Mouse (Mus musculus) frontal cortex, postnatal 10 days (tissue): ENCODE data around the gene Eml3.

Experiments used
- DNase-seq, 2 experiments: peaks; one replicate each; pipeline ENCODE4 v3.0.0; 2022; ENCODE audit warnings: low spot score in 2 of 2, mixed read lengths in 1 of 2

Eml3 gene

GRCm38 (mm10) chr19:8914212-8914611 is 15.1 kb upstream of the Eml3 start:
- no peak for DNase-seq

- no peak for DNase-seq
These were observed 10.4 kb upstream of the Eml3 start for GRCm38 (mm10) chr19:8919000-8919399.

- DNase-seq: no peak
These were observed 9.7 kb upstream of the Eml3 start for GRCm38 (mm10) chr19:8919684-8920072.

- peak; percentile 88 to 91 for DNase-seq
These were observed 9.1 kb upstream of the Eml3 start, which contains the start of gene B3gat3 for GRCm38 (mm10) chr19:8920073-8920736. TSS of gene B3gat3 (plus strand) at chr19:8920374.

DNA sequence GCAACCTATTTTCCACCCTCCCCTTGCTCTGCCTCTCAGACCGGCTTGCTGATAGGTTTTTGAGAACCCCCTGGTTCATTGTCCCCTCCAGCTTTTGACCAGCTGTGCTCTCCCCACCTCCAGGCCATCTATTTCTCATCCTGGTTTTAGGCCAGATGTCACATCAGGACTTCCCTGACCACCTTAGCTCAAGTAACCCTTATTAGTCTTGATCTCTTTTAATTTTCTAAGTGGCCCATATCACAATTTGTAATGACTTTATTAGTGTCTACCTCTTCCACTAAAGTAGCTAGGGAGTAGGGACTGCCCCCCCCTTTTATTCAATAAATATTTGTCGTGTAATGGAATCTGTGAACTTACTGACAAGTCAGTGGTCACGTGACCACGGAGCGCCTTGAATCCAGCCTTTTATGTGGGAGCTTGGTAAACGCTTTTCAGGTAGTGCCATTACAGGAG is 8.5 kb upstream of the Eml3 start:
- DNase-seq: no peak

DNA sequence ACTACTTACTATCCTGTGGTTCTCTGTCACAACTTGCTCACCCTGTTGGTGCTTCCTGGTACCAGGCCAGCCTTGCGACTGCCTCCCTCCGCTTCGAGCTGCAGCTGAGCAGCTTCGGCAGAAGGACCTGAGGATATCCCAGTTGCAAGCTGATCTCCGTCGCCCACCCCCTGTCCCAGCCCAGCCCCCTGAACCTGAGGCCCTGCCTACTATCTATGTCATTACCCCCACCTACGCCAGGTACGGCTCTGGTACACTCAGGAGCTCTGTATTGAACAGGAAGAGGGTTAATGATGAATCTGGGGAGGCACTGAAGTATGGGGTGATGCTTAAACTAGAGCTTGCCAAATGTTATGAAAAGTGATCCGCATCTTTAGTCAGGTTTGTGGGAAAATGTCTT is 7.6 kb upstream of the Eml3 start:
- DNase-seq: no peak

GRCm38 (mm10) chr19:8926766-8927165 is 2.6 kb upstream of the Eml3 start:
- DNase-seq: no peak

DNA sequence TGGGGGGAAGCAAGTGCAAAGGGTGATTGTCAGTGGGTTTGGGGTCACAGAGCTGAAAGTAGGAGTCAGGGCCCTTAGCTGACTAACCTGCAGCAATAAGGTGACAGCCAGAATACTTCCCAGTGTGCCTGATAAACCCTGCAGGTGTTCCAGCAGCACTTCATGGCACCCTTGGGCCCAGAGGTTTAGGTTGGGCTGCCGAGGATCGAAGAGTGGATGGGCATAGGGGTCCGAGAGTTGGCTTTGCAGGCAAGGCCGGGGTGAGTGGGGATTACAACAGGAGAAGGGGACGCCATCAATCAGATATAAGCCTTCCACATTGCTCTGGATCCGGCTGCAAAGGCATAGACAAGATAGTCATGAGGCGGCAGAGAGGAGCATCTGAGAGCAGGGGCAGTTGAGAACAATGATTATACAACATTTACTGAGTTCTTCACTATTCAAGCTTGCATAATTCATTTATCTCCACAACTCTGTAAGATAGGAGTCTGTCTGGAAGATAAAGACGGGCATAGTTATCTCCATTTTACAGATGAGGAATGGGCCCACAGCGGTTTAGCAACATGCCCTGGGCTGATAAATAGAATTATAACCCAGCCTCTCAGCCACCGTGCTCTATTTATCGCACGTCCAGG is 1.3 kb upstream of the Eml3 start:
- no peak for DNase-seq

DNA sequence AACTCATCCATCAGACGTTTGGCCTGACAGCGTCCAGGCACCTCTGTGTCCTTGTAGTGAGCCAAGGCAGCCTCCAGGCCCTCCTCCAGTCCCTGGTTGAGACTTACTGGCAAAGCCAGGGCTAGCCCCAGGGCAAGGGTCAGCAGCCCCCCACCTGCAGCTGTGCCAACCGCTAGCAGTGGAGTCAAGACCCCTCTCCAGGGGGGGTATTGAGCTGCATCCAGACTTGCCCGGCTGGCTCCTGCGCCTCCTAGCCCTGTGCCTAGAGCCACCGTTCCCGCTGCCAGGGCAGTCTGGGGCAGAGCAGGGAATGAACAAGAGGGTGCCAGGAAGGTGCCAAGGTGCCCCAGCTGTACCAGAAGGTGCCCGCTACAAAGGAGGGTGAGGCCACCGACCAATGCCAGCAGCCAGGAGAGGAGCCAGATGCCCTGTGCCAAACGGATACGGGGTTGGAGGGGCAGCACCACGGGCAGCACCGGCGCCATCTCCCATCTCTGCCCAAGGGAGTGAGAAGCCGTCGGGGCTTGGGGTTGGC is 596 bp upstream of the Eml3 start:
- DNase-seq: no peak

DNA sequence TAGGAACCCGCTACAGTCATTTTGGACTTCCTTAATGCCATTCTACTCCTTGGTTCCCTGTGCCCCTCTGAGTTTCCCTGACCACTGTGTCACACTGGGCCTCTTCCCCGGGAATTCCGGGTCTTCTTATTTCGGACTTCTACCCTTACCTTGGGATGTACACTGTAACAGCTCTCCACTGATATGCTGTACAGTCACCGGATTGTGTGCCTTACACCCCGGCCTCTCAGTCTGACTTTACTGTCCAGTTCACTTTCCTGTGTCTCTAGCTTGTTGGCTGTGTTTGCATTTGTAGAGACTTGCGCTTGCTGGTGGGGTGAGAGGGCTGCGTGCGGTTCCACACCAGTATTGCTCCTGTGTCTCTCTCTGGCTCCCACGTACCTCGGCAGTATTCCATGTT is 765 bp downstream of the Eml3 start:
- no peak for DNase-seq

- DNase-seq: no peak
These were observed 1.4 kb downstream of the Eml3 start for GRCm38 (mm10) chr19:8930771-8931170.

GRCm38 (mm10) chr19:8936736-8937135 is 7.4 kb downstream of the Eml3 start:
- DNase-seq: no peak

DNA sequence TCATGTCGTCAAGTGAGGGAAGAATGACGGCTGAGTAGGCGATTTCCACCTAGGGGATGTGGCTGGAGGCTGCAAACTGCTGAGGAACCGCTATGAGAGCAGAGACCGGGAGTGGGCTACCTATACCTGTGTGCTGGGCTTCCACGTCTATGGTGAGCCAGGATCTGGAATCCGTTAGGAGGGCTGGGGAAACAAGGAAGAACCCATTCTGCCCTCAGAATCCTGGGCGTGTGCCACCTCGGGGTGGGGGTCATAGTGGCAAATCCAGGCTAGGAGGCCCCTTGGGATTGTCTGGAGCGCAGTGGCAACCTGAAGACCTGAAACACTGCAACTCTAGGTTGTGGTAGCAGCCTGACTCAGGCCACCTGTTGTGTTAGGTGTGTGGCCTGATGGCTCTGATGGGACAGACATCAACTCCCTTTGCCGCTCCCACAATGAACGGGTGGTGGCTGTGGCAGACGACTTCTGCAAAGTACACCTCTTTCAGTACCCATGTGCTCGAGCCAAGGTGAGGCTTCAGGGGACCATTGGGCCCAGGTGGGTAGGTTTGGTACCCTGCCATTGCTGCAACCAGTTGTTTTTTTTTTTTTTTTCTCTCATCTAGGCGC is 11.3 kb downstream of the Eml3 start:
- DNase-seq: no peak

DNA sequence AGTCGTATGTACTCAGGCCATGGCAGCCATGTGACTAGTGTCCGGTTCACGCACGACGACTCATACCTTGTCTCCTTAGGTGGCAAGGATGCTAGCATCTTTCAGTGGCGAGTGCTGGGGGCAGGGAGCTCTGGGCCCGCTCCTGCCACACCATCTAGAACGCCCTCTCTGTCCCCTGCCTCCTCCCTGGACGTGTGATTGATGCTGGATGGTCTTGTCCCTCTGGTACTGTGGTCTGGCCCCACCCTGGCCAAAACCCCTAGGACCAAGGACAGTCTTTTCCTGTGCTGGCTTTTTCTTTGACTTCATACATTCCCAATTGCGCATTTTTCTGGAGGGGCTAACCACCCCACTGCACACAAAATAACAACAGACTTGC is 11.8 kb downstream of the Eml3 start:
- no peak for DNase-seq

GRCm38 (mm10) chr19:8941515-8942217 is 12.3 kb downstream of the Eml3 start, which contains the start of gene Mta2:
TSS of gene Mta2 (plus strand) at chr19:8941875.
- peak; percentile 91 to 96 for DNase-seq

- no peak for DNase-seq
These were observed 13.1 kb downstream of the Eml3 start for GRCm38 (mm10) chr19:8942276-8942964.

DNA sequence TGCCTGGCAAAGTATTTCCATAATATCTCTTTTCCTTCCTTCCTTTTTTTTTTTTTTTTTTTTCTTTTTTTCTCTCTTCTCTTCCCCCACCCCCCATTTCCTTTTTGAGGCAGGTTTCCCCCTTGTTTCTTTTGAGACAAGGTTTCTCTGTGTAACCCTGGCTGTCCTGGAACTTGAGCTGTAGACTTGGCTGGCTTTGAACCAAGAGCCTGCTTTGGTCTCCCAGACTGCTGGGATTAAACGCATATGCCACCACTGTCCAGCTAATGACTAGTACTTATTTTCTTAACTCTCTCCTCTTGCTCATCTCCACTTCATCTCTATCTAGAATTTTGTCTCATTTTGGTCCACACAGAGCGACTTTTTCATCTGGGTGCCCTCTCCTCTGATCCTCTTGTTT is 13.7 kb downstream of the Eml3 start:
- no peak for DNase-seq

- DNase-seq: no peak
These were observed 14.7 kb downstream of the Eml3 start for GRCm38 (mm10) chr19:8944062-8944461.

- peak; percentile 46 to 59 for DNase-seq
These were observed 15.4 kb downstream of the Eml3 start for GRCm38 (mm10) chr19:8944750-8945149.

GRCm38 (mm10) chr19:8945251-8945650 is 15.9 kb downstream of the Eml3 start:
- DNase-seq: no peak

- no peak for DNase-seq
These were observed 17.6 kb downstream of the Eml3 start for GRCm38 (mm10) chr19:8946929-8947328.

DNA sequence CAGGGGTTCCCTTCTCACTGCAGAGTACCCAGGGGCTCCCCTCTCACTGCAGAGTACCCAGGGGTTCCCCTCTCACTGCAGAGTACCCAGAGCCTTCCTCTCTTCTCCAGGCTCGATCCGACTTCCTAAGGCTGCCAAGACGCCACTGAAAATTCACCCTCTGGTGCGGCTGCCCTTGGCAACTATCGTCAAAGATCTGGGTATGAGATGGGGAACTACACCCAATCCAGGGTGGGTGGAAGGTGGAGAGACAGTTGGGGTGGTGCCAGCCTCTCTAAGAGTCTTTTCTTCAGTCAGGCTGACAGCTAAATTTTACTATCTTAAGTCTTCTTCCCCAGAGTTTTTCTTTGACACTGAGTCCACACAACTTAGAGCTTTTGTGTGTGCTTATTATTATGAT is 20.8 kb downstream of the Eml3 start:
- DNase-seq: no peak
